Mouse (Mus musculus): ENCODE results near the gene Gm43720.
"Not testable (repeated sequence)": the region's sequence is repeated elsewhere in the genome, so short reads cannot be mapped to it uniquely, and the experiment has no call there.

The Gm43720 gene

GRCm38 (mm10) chr5:138216632-138217031 is 63.1 kb downstream of the Gm43720 start:
- not testable (repeated sequence) for DNase-seq (ENCODE audit: extremely low spot score)

Data from embryo, embryonic 9.5 days (tissue).